Mouse (Mus musculus) kidney, postnatal 14 days (tissue): ENCODE results near the gene Asl.
"Not testable (repeated sequence)": the region's sequence is repeated elsewhere in the genome, so short reads cannot be mapped to it uniquely, and the experiment has no call there.

Experiments used
- DNase-seq: peaks from one replicate; pipeline ENCODE4 v3.0.0; 2022; ENCODE audit warnings: mixed read lengths

Gene Asl

DNA sequence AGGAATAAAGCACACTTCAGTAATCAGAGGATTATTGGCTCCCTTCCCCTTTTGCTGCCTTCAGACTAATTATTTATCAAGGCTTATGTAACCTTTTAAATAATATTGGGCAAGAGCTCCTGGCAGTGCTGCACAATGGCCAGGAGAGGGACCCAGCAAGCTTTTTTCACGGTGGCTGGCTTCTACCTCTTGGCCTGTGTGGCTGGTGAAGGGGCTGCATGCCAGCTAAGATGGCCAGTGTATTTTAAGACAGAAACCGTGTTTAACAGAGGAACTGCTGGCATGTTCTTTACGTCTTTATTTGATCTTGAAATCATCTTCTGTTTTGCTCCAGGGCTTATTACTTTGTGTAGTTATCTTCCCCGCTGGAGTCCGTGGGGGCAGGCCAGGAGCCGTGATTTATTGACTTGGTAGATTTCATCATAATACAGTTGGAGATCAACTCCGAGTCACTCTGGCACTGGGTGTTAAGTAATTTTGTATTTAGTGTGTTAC lies 15.2 kb upstream of the Asl start:
- DNase-seq: peak; percentile 73

DNA sequence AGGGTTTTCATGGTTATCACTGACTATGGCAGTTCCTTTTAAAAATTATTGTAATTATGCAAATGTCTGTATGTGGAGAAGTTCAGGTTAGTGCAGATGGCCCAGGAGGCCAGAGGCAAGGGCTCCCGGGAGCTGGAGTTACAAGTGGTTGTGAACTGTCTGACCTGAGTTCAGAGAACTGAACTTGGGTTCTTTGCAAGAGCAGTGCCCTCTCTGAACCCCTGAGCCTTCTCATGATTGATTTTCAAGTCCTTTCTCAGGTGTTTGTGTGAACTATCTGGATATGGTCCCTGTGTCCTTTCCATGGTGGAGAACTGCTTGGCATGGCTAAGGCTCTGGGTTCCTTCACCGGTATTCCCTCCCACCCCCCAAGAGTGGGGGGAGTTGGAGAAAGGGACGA lies 14.7 kb upstream of the Asl start:
- no peak for DNase-seq

DNA sequence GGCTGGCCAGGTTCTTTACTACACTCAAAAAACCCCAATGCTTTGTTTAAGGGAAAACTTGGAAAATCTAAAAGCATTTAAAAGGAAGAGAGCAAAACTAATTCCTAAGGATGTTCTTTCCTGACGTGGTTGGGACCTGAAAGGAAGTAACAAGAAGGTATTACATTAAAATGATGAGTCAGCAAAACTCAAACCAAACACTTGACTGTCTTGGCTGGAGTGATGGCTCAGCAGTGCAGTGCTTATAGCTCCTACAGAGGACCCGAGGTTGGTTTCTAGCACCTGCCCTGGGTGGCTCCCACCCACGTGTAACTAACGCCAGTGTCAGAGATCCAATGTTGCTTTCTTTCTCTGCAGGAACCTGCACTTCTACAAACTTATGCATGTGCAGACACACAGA lies 12.2 kb upstream of the Asl start:
- no peak for DNase-seq

DNA sequence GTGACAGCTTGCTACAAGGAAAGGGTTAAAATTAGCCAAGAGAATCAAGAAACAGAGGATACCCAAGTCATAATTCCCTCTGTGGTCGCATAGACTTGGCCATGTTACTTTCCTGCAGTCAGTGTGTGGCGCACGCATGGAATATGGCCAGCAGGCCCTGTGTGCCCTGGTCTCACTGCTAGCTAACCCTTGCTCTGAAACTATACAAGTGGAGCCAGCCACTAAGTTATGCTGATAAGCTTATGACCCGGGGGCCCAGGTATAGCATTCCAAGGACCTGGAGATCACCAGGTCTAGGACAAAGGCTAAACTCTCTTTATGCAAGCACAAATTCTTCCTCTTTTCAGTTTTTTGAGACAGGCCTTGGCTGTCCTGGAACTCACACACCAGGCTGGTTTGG lies 11.8 kb upstream of the Asl start:
- no peak for DNase-seq

DNA sequence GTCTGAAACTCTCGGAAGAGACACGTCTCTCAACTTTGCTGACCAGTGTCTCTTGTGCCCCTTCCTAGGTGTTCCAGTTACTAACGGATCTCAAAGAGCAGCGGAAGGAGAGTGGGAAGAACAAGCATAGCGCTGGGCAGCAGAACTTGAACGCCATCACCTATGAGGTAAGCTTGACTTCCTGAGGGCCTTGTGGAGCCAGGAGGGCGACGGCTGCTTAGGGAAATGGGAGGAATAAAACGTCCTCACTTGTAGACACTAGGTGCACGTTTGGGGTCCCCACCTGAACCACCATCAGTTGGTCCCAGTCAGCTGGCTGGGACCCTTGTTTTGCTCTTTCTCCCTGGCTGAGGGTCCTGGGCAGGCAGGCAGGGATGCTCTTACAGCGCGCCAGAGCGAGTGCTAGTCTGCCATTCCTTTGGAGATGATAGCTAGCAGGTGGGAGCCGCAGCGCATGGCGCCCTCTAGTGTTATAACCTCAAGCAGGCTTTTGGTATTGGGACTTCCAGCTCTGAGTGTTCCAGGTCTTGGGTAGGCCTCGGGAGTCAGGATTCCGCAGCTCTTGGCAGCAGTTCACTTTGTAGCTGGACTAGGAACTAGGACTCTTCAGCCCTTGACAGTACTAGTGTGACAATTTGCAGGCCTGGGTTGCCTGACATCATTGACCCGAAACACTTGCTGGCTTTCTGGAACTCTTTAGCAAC lies 8.9 kb upstream of the Asl start:
- peak; percentile 80 for DNase-seq

DNA sequence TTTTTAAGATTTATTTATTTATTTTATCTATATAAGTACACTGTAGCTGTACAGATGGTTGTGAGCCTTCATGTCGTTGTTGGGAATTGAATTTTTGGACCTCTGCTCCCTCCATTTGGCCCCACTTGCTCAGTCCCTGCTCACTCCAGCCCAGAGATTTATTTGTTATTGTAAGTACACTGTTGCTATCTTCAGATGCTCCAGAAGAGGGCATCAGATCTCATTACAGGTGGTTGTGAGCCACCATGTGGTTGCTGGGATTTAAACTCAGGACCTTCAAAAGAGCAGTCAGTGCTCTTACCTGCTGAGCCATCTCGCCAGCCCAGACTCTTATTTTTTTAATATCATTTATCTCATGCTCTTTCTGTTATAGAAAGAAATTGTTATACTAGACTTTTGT lies 7.3 kb upstream of the Asl start:
- not testable (repeated sequence) for DNase-seq

DNA sequence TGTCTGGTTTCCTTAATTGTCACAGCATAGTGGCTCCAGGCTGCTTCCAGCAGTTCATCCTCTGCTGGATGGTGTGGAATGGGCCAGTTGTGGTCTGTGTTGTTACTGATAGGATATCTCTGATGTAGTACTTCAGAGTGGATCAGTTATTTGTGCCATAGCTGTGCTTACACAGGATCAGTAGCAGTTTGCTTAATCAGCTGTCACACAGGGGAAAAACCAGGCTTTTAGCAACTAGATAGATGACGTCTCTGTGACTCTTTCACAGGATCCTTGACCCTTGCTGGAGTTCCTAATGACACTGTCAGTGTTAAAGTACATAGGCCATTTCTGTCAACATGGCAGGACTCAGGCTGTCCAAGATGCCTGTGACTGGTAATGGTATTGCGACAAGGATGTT lies 4.8 kb upstream of the Asl start:
- DNase-seq: no peak

DNA sequence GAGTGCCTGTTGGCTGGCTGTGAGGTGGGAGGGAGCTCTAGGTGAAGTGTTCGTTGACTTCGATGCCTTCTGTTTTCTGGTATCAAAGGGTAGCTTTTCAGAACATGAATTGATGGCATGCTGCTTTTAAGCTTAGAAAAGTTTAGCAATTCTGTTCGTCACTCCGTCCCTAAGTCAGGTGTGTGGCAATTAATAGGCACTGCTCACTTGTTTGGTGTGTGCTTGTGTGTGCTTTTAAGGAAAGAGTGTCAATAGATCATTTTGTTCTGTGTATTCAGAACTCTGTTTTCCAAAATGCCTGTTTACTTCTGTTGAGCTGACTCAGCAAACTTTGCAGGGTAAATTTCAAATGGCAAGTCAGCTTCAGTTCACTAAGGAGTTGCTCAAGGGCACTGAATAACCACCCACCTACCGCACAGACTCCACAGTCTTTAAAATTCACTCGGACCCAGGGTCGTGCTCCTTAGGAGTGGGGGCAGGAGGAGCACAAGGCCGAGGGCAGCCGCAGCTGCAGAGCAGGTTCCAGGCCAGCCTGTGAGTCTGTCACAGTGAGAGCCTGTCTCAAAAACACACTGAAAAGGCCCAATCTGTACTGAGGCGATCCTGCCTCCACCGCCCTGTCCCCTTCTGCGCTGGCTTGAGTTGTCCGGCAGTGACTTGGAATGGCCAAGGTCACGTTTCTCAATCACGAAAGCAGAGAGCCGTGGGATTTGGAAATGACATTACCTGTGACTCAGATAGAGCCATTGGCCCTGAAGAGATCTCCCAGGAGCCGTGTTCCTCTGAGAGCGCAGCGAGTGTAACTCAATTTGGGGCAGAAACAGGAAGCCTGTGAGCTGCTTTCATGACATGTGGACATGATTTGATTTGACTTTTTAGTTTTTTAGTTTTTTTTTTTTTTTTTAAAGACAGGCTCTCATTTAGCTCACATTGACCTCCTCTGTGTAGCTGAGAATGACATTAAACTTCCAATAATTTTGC lies 2.7 kb upstream of the Asl start:
- no peak for DNase-seq

DNA sequence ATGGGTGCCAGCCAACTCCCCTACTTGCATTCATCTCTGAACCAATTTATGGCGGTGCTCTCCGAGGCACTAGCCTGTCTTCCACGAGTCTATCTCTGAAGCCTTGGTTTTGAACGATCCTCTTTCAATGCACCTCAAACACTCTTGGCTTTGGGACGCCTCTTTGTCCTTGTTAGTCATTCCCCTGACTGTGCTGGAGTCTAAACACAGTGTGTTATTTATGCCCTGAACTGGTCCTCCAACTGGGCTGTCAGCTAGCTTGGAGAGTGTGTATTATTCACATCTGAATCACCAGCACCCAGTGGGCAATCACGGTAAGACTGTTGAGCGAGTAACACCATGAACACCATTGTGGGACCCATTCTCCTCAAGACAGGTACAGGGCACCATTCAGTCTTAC lies 1.4 kb downstream of the Asl start:
- DNase-seq: no peak

DNA sequence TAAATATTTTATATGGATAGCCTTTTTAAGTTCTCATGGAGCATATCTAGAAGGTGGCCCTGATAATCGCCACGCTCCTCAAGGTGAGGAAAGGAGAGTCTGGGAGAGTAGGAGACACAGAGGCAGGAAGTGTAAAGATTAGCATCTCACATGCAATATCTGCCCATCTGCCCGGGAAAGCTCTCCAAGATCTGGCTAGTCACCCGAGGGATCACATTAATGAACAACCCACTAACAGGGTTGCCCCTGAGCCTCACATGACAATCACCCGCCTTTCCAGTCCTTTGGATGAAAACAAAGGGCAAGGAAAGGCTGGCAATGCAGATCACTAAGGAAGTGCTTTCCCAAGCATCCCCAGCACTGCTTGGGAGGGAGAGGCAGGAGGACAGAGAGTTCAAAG lies 1.9 kb downstream of the Asl start:
- peak; percentile 80 for DNase-seq

DNA sequence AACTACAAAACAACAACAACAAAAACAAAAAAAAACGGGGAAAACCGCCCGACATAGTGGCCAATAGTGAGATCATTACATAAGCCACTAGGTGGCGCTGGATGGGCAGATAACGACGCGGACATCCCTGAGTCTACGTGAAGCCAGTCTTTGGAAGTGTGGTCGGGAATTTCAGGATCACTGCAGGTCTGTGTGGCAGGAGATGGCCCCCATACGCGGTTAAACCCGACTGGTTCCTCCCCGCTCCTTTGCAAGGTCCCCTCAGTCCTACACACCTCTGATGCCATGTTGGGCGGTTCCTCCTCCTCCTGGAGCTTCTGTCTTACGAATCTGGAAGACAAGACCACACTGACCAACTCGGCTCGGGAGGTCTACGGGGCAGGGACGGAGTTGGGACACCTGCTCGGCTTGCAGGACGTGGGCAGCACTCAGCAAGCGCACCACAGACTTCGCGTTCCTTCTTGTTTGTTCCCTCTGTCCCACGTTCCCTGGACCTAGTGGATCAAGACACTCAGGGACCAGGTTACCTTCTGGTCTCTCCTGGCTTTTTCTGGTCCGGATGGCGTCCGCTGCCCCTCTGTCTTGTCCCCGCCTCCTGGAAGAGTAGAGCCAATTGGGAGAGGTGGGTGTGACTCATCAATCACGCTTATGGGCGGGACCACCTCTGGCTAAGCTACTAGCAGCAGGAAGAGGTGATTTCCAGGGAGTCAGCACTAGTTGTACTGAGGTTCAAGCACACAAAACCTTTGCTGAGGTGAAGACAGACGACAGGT lies 5.1 kb downstream of the Asl start:
- DNase-seq: peak; percentile 94

DNA sequence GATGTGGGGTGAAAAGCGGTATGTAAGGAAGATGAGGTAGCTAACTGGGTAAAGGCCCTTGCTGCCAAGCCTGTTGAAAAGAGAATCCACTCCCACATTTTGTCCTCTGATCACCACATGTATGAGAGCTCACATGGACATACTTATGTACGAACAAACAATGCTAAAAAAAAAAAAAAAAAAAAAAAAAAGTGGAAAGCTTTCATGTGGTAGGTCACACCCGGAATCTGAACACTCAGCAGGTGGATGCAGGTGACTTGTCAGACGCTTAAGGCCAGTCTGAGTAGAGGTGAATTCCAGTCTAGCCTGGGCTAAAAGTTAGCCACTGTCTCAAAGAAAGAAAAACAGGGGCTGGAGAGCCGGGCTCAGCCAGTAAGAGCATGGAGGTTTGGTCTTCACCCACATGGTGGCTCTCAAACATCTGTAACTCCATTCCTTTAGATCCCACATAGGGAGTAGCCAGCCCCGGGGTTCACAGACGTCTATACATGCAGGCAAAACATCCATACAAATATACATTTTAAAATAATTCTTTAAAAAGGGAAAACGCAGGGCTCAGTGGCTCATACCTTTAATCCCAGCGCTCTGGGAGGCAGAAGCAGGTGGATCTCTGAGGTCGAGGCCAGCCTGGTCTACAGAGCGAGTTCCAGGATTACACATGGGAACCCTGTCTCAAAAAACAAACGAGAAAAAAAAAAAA lies 5.8 kb downstream of the Asl start:
- no peak for DNase-seq

DNA sequence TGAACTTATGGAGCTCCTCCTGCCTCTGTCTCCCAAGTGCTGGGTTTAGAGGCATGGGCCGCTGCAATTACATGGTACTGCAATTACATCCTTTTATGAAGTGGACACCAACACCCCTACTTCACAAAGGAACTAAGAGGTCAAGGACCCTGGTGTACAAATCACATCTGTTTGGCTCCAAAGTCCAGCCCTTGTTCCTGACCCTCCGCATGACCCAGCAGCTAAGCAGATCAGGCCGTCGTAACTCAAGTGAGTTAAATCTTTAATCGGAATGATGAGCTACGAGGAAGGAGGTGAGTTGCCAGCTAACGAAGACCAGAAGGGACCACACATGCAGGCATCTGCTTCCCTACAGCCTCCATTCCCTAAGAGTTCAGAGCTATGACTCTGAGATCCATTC lies 6.7 kb downstream of the Asl start:
- DNase-seq: peak; percentile 57

DNA sequence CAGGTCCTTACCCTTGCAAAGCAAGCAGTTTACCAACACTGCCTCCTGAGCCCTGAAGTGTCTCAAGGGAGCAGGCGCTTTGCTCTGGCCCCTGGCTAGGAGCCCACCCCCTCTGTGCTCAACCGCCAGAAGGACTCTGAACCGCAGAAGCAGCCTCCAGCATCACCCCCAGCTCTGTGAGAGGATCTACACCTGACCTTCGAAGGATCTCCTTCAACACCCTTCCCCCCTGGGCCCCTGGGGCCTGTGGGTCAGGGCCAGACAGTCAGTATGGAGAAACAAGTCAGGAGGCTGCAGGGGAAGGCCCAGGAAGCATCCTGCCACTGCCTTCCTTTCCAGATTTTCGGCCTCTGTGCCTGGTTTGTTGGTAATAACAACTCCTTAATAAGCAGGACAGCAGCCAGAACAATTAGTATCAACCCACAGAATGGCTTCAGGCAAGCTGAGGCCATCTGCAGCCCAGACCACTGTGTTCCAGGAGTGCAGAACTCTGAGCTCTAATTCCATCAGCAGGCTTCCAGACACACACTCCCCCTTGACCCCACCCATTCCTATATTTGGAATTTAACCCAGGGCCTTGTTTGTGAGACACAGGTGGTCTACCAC lies 7.6 kb downstream of the Asl start:
- DNase-seq: peak; percentile 48

DNA sequence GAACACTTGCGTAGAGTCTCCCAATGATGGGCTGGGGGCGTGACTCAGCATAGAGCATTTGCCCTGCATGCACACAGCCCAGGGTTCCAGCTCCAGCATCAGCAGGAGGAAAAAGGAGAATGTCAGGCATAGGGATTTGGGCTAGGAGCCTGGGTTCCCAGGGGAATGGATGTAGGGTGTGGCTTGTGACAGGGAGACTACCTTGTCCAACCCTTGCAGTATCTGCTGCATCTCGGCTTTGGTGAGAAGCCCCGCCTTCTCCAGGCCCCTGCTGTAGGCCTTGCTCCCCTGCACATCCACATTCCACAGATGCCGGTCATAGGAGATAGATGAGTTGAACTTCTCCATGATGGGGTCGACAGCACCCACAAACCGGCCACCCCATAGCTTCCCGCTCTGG lies 9.6 kb downstream of the Asl start:
- no peak for DNase-seq

DNA sequence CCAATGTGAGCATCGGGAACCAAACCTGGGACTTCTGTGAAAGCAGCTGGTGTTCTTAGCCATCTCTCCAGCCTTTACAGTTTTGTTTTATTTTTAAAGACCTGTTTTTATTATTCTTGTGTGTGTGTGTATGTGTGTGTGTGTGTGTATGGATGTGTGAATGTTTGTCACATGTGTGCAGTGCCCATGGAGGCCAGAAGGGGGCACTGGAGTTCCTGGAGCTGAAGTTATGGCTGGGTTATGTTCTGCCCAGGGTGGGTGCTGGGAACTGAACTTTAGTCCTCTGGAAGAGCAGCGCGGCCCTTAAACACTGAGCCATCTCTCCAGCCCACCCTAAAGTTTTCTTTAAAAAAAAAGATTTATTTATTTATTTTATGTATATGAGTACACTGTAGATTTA lies 13.9 kb downstream of the Asl start:
- no peak for DNase-seq

DNA sequence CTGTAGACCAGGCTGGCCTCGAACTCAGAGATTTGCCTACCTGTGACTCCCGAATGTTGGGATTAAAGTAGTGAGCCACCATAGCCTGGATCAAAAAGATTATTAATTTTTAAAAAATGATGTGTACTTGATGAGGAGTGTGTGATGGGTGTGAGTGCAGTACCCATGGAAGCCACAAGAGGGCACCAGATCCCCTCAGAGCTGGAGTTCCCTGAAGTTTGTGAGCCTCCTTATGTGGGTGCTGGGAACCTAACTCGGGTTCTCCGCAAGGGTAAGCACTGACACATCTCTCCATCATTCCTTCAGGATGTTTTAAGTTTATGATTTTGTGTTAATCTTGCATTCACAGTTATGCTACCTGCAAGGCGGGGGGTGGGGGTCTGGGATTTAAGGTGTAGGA lies 18.1 kb downstream of the Asl start:
- DNase-seq: no peak

DNA sequence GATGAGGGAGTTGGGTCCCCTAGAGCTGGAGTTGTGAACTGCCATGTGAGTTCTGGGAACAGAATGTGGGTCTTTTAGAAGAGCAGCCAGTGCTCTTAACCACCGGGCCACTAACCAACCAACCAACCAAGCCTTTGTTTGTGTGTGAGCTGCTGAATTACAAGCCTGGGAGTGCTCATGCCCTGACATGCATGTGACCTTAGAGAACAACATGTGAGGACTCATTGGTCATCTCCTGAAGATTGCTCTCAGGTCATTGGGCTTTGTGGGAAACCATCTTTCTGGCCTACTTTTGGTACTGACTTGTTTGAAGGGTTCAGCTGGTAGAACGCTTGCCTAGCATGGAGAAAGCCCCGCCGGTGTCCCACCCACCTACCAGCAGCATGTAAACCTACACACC lies 19.3 kb downstream of the Asl start:
- no peak for DNase-seq

DNA sequence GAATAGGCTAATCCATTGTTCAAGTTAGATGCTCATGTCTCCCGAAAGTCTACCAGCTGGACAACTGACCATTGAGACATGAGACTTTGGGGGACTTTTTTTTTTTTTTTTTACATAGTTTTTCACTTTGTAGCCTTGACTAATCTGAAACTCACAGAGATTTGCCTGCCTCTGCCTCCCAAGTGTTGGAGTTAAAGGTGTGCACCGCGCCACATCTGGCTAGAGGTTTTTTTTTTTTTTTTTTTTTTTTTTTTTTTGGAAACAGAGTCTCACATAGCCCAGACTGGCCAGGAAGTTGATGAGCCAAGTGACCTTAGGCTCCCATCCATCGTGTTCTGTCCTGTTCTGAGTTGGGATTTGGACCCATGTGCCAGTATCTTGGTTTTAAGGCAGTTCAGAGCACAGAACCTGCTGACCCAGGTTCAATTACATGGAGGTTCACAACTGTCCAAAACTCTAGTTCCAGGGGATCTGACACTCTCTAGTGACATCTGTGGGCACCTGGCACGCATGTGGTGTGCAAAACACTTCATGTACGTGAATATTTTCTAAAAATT lies 20.9 kb downstream of the Asl start:
- DNase-seq: no peak

DNA sequence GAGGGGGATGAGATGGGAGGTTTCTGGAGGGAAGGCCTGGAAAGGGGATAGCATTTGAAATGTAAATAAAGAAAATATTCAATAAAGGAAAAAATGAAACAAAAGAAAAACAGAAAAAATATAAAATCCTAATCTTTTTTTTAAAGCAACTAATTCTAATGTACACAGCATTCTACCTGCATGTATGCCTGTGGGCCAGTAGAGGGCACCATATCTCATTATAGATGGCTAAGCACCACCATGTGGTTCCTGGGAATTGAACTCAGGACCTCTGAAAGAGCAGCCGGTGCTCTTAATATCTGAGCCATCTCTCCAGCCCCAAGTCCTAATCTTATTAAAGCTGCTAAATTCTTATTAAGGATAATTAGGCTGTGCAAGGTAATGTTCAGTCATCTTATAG lies 21.7 kb downstream of the Asl start:
- no peak for DNase-seq

DNA sequence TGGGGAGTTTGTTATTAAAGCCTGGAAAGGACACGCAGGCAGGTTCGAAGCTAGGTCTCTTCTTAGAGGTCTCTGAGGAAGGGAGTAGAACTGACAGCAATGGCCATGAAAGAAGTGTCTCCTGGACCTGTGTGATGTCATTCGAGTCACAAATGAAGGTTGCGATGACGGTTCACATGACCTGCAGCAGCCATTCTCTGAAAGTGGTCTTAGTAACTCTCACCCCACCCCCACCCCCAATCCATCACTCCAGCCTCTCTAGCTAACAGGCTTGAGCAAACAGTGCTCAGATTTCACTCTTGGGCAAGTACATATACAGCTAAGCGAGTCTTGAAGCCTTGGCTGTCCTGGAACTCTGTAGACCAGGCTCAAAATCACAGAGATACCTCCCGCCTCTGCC lies 25.8 kb downstream of the Asl start:
- no peak for DNase-seq
